Mouse (Mus musculus) bone marrow, adult 2 months (tissue): ENCODE data around the gene Plau.

Experiments used
- CTCF ChIP-seq: fragments of 200-500 bp; IDR thresholded peaks from 2 replicates; pipeline ENCODE4 v1.5.1; 2011; ENCODE audit warnings: low read length, control low read depth; ENCODE audit not compliant: control insufficient read depth, insufficient read depth
- POLR2A ChIP-seq: fragments of 200-500 bp; IDR thresholded peaks from 2 replicates; pipeline ENCODE4 v1.6.1; 2011; ENCODE audit warnings: low read depth, mild to moderate bottlenecking, control low read depth, low read length, borderline replicate concordance; ENCODE audit not compliant: control insufficient read depth

GRCm38 (mm10) chr14:20863306-20864065, 27.0 kb downstream of the Plau start:
- TF ChIP-seq POLR2A (no peak), CTCF (no peak)
